Mouse (Mus musculus) retina, adult 2 months (tissue): Measurements from ENCODE around the gene Cldn13.

ENCODE experiments used
- DNase-seq: peaks from one replicate; pipeline ENCODE4 v3.0.0-alpha.2; 2012; ENCODE audit warnings: low read depth, low spot score

Gene Cldn13

GRCm38 (mm10) chr5:134892717-134893116 lies 22.6 kb downstream of the Cldn13 start:
- no peak for DNase-seq

- DNase-seq: no peak
Measured at GRCm38 (mm10) chr5:134891552-134891951, 23.8 kb downstream of the Cldn13 start.

GRCm38 (mm10) chr5:134890601-134891054 lies 24.7 kb downstream of the Cldn13 start:
- DNase-seq: no peak

- DNase-seq: no peak
Measured at GRCm38 (mm10) chr5:134888505-134888904, 26.8 kb downstream of the Cldn13 start.

GRCm38 (mm10) chr5:134887447-134888335 lies 27.6 kb downstream of the Cldn13 start:
- no peak for DNase-seq

GRCm38 (mm10) chr5:134883077-134883476 lies 32.2 kb downstream of the Cldn13 start:
- DNase-seq: no peak

GRCm38 (mm10) chr5:134876801-134877200 lies 38.5 kb downstream of the Cldn13 start:
- no peak for DNase-seq

GRCm38 (mm10) chr5:134875245-134875644 lies 40.1 kb downstream of the Cldn13 start:
- DNase-seq: no peak

- DNase-seq: no peak
Measured at GRCm38 (mm10) chr5:134873956-134874879, 41.1 kb downstream of the Cldn13 start.

GRCm38 (mm10) chr5:134873034-134873433 lies 42.3 kb downstream of the Cldn13 start:
- DNase-seq: no peak

GRCm38 (mm10) chr5:134872597-134872996 lies 42.7 kb downstream of the Cldn13 start:
- no peak for DNase-seq

- no peak for DNase-seq
Measured at GRCm38 (mm10) chr5:134868506-134868905, 46.8 kb downstream of the Cldn13 start.

- no peak for DNase-seq
Measured at GRCm38 (mm10) chr5:134867320-134868144, 47.8 kb downstream of the Cldn13 start.

GRCm38 (mm10) chr5:134865158-134865557 lies 50.2 kb downstream of the Cldn13 start:
- DNase-seq: no peak
